Mouse (Mus musculus): ENCODE results near the gene Prss21.
A peak's percentile ranks its signal among the peaks of the same experiment; 100 is the strongest.
"Not testable (repeated sequence)": the region's sequence is repeated elsewhere in the genome, so short reads cannot be mapped to it uniquely, and the experiment has no call there.

Prss21 gene

DNA sequence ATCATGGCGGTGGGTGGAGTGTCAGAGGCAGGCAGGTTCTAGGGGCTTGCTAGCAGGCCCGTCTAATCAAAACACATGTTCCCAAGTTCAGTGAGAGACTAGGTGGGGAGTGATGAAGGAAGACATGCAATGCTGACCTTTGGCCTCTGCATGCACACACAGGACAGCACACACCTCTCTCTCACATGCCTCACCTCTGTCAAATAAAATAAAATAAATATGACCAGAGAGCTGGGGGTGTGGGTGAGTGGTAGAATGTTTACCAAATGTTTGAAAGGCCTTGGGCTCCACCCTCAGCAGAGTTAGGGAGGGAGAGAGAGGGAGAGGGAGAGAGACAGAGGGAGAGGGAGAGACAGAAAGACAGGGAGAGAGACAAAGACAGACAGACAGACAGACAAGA is 9.9 kb upstream of the Prss21 start:
- no peak for DNase-seq (ENCODE audit: extremely low read depth, low read depth, low spot score)

DNA sequence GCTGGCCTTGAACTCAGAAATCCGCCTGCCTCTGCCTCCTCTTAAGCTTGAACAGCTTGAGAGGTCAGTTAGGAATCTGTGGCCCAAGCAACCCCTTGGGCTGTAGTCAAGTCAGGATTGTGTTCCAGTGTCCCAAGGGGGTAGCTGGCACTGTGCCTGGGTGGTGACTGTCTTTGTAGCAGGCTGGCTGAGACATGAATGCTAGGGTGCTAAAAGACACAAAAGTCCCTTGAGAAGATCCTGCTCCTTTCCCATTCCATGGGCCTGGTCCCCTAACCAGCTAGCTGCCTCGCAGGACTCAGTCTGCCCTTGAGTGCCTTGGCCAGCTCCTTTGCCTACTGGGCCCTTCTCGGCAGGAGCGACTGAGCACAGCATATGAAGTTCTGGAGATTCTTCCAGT is 4.9 kb upstream of the Prss21 start:
- no peak for DNase-seq (ENCODE audit: extremely low read depth, low read depth, low spot score)

DNA sequence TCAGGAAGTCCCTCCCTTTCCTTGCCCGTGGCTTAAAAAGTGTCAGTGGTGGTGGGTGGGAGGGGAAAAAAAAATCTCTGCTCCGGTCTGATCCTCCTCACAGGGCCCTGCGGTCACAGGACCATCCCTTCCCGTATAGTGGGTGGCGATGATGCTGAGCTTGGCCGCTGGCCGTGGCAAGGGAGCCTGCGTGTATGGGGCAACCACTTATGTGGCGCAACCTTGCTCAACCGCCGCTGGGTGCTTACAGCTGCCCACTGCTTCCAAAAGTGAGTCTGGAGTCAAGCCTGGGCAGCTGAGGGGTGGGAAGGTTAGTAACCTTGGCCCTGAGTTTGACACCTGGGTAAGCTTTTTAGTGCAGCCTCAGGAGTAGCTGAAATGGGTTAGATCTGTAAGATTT is 657 bp downstream of the Prss21 start:
- peak; percentile 52 for DNase-seq (ENCODE audit: extremely low read depth, low read depth, low spot score)

DNA sequence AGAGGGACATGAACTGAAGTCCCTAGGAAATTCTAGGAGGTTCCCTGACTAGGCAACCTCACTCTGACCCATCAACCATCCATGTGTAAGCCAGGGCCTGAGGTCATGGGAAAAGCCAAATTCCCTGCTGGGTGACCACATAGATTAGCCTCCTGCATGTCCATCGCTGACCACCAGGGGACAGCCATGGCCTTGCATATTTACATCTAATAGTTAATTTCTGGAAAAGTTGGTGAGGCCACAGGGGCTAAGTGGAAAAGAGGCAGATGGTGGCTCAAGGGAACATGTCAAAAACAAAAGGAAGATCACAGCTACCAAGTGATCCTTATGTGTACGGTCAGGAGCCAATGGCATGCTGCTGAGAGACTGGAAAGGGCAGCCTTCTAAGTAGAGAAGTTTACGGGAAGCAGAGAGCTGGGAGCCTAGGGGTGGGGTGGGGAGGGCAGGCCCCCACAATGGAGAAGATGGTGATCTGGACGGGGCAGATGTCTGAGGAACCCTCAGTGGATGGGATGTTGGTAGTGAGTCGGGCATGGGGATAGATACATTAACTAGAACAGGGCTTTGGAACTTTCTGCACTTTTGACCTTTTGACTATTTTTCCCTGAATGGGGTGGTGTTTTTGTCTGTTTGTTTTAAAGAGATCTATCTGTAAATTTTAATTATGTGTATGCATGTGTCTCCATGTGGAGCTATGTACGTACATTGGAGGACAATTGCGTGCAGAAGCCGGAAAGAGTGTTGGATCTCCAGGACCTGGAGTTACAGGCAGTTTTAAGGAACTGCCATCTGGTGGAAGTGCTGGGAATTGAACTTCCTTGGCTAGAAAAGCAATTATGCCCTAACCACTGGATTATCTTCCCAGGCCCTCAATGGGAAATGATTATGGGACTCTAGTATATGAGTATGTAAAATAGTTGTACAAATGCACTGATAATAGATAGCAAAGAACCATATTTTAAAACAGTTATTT is 6.3 kb downstream of the Prss21 start:
- no peak for DNase-seq (ENCODE audit: extremely low read depth, low read depth, low spot score)

DNA sequence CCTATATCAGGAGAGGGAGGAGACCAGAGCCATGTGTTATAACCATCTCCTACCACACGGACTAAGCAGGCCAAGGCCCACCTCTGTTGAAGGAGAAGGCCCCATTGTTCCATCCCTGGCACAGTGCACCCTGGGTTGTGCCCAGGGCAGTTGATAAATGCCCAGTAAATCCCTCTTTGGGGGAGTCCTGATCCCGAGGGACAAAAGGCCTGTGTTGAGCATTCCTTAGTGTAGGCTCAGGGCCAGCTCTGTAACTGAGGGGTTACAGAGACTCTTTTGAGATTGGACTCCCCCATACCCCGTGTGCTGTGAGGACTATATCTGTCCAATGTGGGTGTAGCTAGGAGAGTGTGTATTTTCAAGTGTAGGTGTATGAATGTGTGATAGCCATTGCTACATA is 8.9 kb downstream of the Prss21 start:
- DNase-seq (ENCODE audit: extremely low read depth, low read depth, low spot score), result no peak

DNA sequence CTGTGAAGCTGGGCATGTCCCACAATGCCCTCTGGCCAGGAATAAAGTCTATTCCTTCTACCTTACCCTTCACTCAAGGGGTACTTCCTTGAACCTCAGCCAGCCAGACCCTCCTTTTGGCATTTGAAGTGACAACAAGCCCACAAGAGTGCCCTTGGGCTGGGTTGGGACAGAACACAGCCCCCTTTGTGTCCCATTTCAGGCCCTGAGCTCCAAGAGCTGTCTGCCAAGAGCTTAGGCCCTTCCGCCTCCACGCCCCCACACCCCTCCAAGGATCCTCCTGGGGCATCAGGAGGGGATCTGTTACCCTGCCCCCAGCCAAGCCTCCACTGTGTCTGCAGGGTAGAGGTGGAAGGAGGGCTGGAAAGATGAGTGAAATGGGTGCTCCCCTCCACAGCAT is 9.3 kb downstream of the Prss21 start:
- DNase-seq (ENCODE audit: extremely low read depth, low read depth, low spot score), result no peak

DNA sequence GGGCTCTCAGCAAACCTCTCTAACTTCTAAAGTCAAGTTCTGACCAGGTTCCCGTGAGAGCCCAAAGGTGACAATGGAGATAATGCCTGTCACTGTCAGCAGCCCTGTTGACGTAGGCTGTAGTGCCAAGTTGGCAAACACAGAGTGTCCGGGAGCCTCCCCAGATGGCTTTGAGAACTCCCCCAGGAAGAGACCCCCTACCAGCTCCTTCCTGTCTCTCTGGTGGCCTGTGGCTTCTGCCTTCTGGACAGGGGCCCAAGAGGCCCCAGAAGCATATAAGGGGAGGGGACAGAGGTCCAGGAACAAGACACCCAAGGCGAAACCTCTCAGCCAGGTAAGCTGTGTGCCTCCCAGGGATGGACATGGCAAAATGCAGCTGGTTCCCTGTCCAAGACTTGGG is 12.7 kb downstream of the Prss21 start, which contains the start of the genes Dcpp1 and Dcpp2:
Gene Dcpp1, plus strand, starts transcription at position 301 of the 400 bp plus-strand sequence.
Gene Dcpp2, plus strand, starts transcription at position 305 of the 400 bp plus-strand sequence.
- not testable (repeated sequence) for DNase-seq (ENCODE audit: extremely low read depth, low read depth, low spot score)

DNA sequence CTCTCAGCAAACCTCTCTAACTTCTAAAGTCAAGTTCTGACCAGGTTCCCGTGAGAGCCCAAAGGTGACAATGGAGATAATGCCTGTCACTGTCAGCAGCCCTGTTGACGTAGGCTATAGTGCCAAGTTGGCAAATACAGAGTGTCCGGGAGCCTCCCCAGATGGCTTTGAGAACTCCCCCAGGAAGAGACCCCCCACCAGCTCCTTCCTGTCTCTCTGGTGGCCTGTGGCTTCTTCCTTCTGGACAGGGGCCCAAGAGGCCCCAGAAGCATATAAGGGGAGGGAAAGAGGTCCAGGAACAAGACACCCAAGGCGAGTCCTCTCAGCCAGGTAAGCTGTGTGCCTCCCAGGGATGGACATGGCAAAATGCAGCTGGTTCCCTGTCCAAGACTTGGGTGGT is 49.3 kb downstream of the Prss21 start, which contains the start of gene Dcpp3:
Gene Dcpp3, plus strand, starts transcription at position 301 of the 400 bp plus-strand sequence.
- not testable (repeated sequence) for DNase-seq (ENCODE audit: extremely low read depth, low read depth, low spot score)
